Mouse (Mus musculus) heart, embryonic 14.5 days (tissue): ENCODE results near the gene Hrh2. TPM values are rescaled to one million over a fixed set of nuclear protein-coding genes. Genes with fewer than 3 reads are reported as not detected.

Experiments used
- ATAC-seq: fragments of 200-750 bp; cut with Nextera tagmentation; 2 replicates; pipeline ENCODE4 v1.8.0; 2017; ENCODE audit warnings: low read depth, moderate TSS enrichment; ENCODE audit not compliant: insufficient number of reproducible peaks, insufficient read depth, low FRiP score
- H3K27ac ChIP-seq, 2 experiments: fragments of 200-500 bp in 1 of 2; fragments of 300-500 bp in 1 of 2; sonication (generic) in 1 of 2; replicated peaks in 1 of 2; 2 replicates each; pipeline ENCODE4 v1.5.1; 2012 to 2014; ENCODE audit warnings: low read depth in 2 of 2, low read length in 2 of 2, control low read depth in 1 of 2, mild to moderate bottlenecking in 1 of 2, mixed read lengths in 1 of 2; ENCODE audit not compliant: control insufficient read depth in 1 of 2, insufficient read depth in 1 of 2
- H3K27me3 ChIP-seq: fragments of 300-500 bp; sonication (generic); 2 replicates; pipeline ENCODE4 v1.6.1; 2014; ENCODE audit warnings: mild to moderate bottlenecking, low read length, control low read depth; ENCODE audit not compliant: control insufficient read depth, insufficient read depth
- H3K36me3 ChIP-seq: fragments of 300-500 bp; sonication (generic); 2 replicates; pipeline ENCODE4 v1.6.1; 2014; ENCODE audit warnings: mild to moderate bottlenecking, control low read depth, low read length, mixed read lengths; ENCODE audit not compliant: control insufficient read depth, insufficient read depth
- H3K4me1 ChIP-seq, 2 experiments: fragments of 200-500 bp in 1 of 2; fragments of 300-500 bp in 1 of 2; sonication (generic) in 1 of 2; 2 replicates each; pipeline ENCODE4 v1.6.1; 2012 to 2014; ENCODE audit warnings: low read length in 2 of 2, control low read depth in 1 of 2, mixed read lengths in 1 of 2; ENCODE audit not compliant: control insufficient read depth in 2 of 2, insufficient read depth in 2 of 2
- H3K4me2 ChIP-seq: fragments of 300-500 bp; sonication (generic); 2 replicates; pipeline ENCODE4 v1.6.1; 2014; ENCODE audit warnings: mild to moderate bottlenecking, low read length
- H3K4me3 ChIP-seq, 2 experiments: fragments of 200-500 bp in 1 of 2; fragments of 300-500 bp in 1 of 2; sonication (generic) in 1 of 2; 2 replicates each; pipeline ENCODE4 v1.5.1; 2012 to 2014; ENCODE audit warnings: low read length in 2 of 2, mild to moderate bottlenecking in 2 of 2, control low read depth in 1 of 2, low read depth in 1 of 2, moderate library complexity in 1 of 2; ENCODE audit not compliant: control insufficient read depth in 1 of 2, insufficient read depth in 1 of 2
- H3K9ac ChIP-seq: fragments of 300-500 bp; sonication (generic); 2 replicates; pipeline ENCODE4 v1.6.1; 2014; ENCODE audit warnings: mild to moderate bottlenecking, low read length
- H3K9me3 ChIP-seq: fragments of 300-500 bp; sonication (generic); 2 replicates; pipeline ENCODE4 v1.6.1; 2016; ENCODE audit warnings: low read length, control low read depth; ENCODE audit not compliant: control insufficient read depth
- WGBS: fragments of 180-500 bp; shearing (Covaris S2); extraction: QIAGEN DNeasy Blood & Tissue Kit; methylation state at CpG from one replicate; pipeline ENCODE4 v1.1.7; 2014; 5-methylcytosine and 5-hydroxymethylcytosine counted together
- polyA plus RNA-seq: library from polyadenylated mRNA; unstranded; fragments of >200 nt; fragmentation: Nextera tagmentation; extraction: Ambion mirVana; gene quantifications from 2 replicates; pipeline ENCODE4 v1.2.1, GENCODE M21; 2014

Gene Hrh2
- polyA plus RNA-seq, 1 experiment from 2014 or later, result 0.07 TPM

DNA sequence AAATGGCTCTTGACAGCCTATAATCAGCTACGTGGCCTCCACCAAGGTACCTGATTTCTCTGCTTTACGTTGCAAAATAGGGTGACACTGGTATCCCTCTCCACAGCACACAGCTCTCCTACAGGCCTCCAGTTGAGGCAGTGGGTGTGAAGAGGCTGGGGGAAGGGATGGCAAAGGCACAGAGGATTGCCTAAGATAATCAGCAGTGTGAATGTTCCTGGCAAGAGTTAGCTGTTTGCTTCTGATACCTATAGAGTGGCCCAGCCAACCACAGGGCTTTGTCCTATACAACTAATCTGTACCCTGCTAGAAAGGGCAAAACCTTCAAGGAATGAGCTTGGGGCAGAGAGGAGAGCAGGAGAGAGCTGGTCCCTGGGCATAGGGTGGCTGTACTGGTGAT is 11.5 kb downstream of the Hrh2 start:
- Histone ChIP-seq H3K4me1 (peaks cover 0 to 2% of the 10 kb centered on the region in 2 experiments; a peak in 1 of 4 replicates), H3K9ac (no peak overlapping the region), H3K4me2 (no peak overlapping the region), H3K4me3 (no peak overlapping the region), H3K27ac (no peak overlapping the region), H3K27me3 (no peaks in the 10 kb centered on the region), H3K36me3 (no peaks in the 10 kb centered on the region), H3K9me3 (no peaks in the 10 kb centered on the region)
- no peak for ATAC-seq
- 65% methylated on average over 2 of the region's 2 CpGs for WGBS

- H3K9ac ChIP-seq, result no peak overlapping the region
- WGBS, result 64% methylated on average over 7 of the region's 7 CpGs
- no peak overlapping the region for H3K4me2 ChIP-seq
- peaks cover 0 to 2% of the 10 kb centered on the region in 2 experiments; a peak in 1 of 4 replicates for H3K4me1 ChIP-seq
- ATAC-seq, result no peak
- no peak overlapping the region for H3K4me3 ChIP-seq
- H3K27ac ChIP-seq, result no peak overlapping the region
- no peaks in the 10 kb centered on the region for H3K36me3 ChIP-seq
- H3K9me3 ChIP-seq, result no peaks in the 10 kb centered on the region
- H3K27me3 ChIP-seq, result no peaks in the 10 kb centered on the region
These were observed 13.3 kb downstream of the Hrh2 start for GRCm38 (mm10) chr13:54205195-54205594.

DNA sequence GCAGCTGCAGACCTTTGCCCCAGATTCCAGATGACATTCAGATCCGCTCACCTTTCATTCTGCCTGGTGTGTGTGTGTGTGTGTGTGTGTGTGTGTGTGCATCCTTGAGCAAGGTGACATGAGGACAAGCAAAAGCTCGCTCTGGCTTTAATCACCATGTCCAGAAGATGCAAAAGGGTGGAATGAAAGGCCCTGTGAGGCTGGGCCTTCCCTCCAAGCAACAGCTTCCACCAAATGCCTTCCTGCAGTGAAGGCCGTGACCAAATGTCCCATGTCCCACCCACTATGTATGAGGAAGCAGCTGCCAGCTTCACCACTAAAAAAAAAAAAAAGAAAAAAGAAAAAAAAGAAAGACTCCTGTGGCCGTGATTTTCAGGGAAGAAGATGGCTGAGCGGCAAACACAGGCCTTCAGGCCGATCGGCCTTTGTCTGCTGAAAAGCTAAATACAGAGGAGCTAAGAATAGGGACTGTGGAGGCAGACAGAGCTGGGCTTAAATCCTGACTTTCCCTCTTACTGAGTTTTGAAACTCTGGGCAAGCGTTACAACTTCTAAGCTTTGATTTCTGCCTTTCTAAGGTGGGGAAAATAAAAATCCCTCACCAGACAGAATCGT is 14.3 kb downstream of the Hrh2 start:
- H3K27ac ChIP-seq, result no peak overlapping the region
- no peaks in the 10 kb centered on the region for H3K9me3 ChIP-seq
- no peak overlapping the region for H3K4me3 ChIP-seq
- ATAC-seq, result no peak
- no peak overlapping the region for H3K4me2 ChIP-seq
- no peak overlapping the region for H3K9ac ChIP-seq
- 59% methylated on average over 9 of the region's 9 CpGs for WGBS
- no peaks in the 10 kb centered on the region for H3K27me3 ChIP-seq
- H3K36me3 ChIP-seq, result no peaks in the 10 kb centered on the region
- H3K4me1 ChIP-seq, result peaks cover 0 to 2% of the 10 kb centered on the region in 2 experiments; a peak in 1 of 4 replicates

DNA sequence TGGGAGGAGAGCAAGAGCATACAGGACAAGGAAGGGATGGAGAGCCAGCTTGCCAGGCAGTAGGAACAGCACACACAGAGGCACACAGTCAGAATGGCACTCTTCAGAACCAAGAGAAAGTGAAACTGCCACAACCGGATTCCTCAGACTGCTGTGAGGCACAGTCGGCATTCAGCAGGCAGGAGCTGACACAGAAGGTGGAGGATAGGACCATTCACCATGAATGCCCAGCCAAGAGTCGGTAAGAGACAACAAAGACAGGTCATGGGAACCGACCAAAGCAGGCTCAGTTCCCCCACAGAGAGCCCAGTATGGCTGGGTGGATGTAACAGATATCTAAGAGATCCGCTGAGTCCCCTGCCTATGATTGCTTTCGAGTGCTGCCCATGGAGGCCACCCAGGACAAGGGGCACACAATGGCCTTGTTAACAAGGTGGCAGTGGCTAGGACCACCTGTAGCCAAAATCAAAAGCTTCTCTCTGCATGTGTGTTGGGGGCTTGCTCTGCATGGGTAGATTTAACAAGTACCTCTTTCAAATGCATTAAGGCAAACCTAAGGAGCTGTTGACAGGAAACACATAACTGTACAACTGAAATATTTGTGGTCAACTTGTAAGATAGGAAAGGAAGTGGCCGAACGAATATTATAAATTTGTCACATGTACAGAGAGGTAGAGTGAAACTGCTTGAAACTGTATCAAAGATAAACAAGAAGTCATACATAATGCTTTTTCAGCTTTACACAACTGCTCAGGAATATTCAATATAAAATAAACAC is 17.7 kb downstream of the Hrh2 start:
- WGBS, result 57% methylated on average over 8 of the region's 8 CpGs
- Histone ChIP-seq H3K27me3 (0 out of 2 replicates have a peak, but pooled peaks cover 4% of the 10 kb centered on the region), H3K4me3 (no peak overlapping the region), H3K4me2 (no peak overlapping the region), H3K36me3 (no peaks in the 10 kb centered on the region), H3K9me3 (no peaks in the 10 kb centered on the region), H3K27ac (no peak overlapping the region), H3K4me1 (no peaks in the 10 kb centered on the region), H3K9ac (no peak overlapping the region)
- no peak for ATAC-seq

- ATAC-seq, result no peak
- H3K36me3 ChIP-seq, result no peaks in the 10 kb centered on the region
- 42% methylated on average over 10 of the region's 10 CpGs for WGBS
These were observed 19.9 kb downstream of the Hrh2 start for GRCm38 (mm10) chr13:54211528-54212488.

DNA sequence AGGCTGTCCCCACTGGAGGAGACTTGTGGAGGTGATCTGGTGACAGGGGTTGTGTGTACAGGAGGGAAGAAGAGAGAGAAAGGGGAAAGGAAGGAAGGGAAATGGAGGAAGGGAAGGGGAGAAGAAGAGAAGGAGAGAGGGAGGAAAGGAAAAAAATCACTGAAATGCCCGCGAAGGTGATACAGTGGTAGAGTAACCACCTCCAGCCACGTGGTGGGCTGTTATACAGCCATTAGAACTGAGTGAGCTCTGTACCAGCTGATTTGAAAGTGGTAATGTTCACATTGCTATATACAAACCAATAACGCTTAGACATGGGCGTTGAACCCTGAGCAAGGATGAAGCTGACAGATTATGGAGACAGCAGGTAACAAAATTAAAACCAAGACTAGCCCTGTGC is 20.6 kb downstream of the Hrh2 start:
- Histone ChIP-seq H3K9ac (no peak overlapping the region), H3K27me3 (0 out of 2 replicates have a peak, but pooled peaks cover 4% of the 10 kb centered on the region), H3K9me3 (no peaks in the 10 kb centered on the region), H3K4me1 (no peaks in the 10 kb centered on the region), H3K4me3 (no peak overlapping the region), H3K36me3 (no peaks in the 10 kb centered on the region), H3K27ac (no peak overlapping the region), H3K4me2 (no peak overlapping the region)
- WGBS, result 56% methylated on average over 5 of the region's 5 CpGs
- no peak for ATAC-seq

More at GRCm38 (mm10) chr13:54211528-54212488, 19.9 kb downstream of the Hrh2 start:
- no peak overlapping the region for H3K27ac ChIP-seq
- no peak overlapping the region for H3K4me2 ChIP-seq
- no peaks in the 10 kb centered on the region for H3K9me3 ChIP-seq
- no peak overlapping the region for H3K9ac ChIP-seq
- H3K4me1 ChIP-seq, result no peaks in the 10 kb centered on the region
- 0 out of 2 replicates have a peak, but pooled peaks cover 4% of the 10 kb centered on the region for H3K27me3 ChIP-seq
- no peak overlapping the region for H3K4me3 ChIP-seq

DNA sequence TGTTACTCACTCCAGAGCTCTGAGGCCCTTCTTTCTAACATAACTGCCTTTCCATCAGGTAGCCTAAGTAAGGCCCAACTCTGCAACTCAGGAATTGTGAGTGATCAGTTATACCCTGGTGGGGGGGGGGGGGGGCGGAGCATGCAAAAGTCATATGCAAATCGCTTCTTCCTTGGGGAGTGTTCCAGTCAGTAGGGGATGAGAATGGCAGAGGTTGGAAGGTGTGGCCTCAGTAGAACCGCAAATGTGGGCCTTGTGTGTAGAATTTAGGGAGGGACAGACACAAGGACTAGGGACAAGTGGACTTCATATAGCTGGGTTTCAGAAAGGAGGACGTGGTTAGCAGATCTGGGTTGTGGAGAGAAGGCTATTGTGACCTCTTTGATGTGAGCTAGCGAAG is 23.3 kb downstream of the Hrh2 start:
- H3K4me2 ChIP-seq, result no peak overlapping the region
- no peaks in the 10 kb centered on the region for H3K36me3 ChIP-seq
- no peak overlapping the region for H3K27ac ChIP-seq
- 47% methylated on average over 5 of the region's 5 CpGs for WGBS
- 0 out of 2 replicates have a peak, but pooled peaks cover 4% of the 10 kb centered on the region for H3K27me3 ChIP-seq
- H3K4me1 ChIP-seq, result no peaks in the 10 kb centered on the region
- H3K9ac ChIP-seq, result no peak overlapping the region
- ATAC-seq, result no peak
- no peaks in the 10 kb centered on the region for H3K9me3 ChIP-seq
- H3K4me3 ChIP-seq, result no peak overlapping the region
